In the genomic region with DNA sequence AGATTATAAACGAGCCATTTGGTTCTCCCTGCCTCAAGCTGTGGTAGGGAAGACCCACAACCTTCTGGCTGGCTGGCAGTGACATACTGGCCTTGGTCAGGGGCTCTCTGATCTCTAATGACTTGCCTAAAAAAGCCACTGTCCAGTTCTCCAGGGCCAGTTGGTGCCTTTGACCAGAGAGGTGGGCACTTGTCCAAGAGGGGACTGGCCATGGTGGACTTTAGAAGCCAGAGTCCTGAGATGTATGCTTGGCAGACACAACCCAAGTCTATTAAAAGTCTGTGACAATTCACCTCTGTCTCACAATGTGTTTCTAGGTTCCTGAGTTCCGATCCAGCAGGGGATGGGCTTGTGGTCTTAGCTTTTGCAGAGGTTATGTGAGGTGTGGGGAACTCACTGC, we compare ENCODE assay signal across 26 mouse cellular contexts. TPM values are rescaled to one million over a fixed set of nuclear protein-coding genes. Genes with fewer than 3 reads are reported as not detected.
A peak's percentile ranks its signal among the peaks of the same experiment; 100 is the strongest.
DNase-seq lines count a peak whose midpoint lies in the region; ATAC-seq lines count a peak whose summit lies in the region.
"Had no signal": no experiment of that assay in that cellular context is flagged by ENCODE, and none has a peak within 500 bp of the region (broad histone marks: within the 10 kb centered on the region; RNA-seq: fewer than 3 reads in every experiment).

No protein-coding gene starts in this region.

- peaks cover 22% of the 10 kb centered on the region for H3K4me1 ChIP-seq in hindbrain, embryonic 15.5 days (replicated peaks)
- H3K4me1 ChIP-seq in hindbrain, embryonic 11.5 days (replicated peaks; ENCODE audit: control insufficient read depth, insufficient read depth, low read length), result peaks cover 3% of the 10 kb centered on the region; the same call in 1 of the 2 replicates
- peaks cover 32% of the 10 kb centered on the region for H3K4me1 ChIP-seq in liver, embryonic 15.5 days (replicated peaks)
- peaks cover 4% of the 10 kb centered on the region for H3K4me1 ChIP-seq in liver, embryonic 16.5 days (ENCODE audit: control insufficient read depth, low read depth, low read length)

- H3K4me3 ChIP-seq in hindbrain, embryonic 15.5 days, result no peak overlapping the region
- no peak overlapping the region for H3K4me3 ChIP-seq in hindbrain, embryonic 11.5 days (ENCODE audit: low read depth, low read length)
- no peak overlapping the region for H3K4me3 ChIP-seq in liver, embryonic 15.5 days (replicated peaks)
- H3K4me3 ChIP-seq in liver, embryonic 16.5 days (ENCODE audit: low read depth, low read length), result no peak overlapping the region
- H3K4me3 ChIP-seq: forebrain, embryonic 10.5 days; heart, embryonic 15.5 days; limb, embryonic 12.5 days; midbrain, embryonic 13.5 days had no signal

- no peak overlapping the region for H3K9ac ChIP-seq in hindbrain, embryonic 15.5 days
- H3K9ac ChIP-seq in hindbrain, embryonic 11.5 days (ENCODE audit: low read depth, low read length), result no peak overlapping the region
- H3K9ac ChIP-seq in liver, embryonic 15.5 days, result no peak overlapping the region
- no peak overlapping the region; the same call in 1 of the 2 replicates for H3K9ac ChIP-seq in liver, embryonic 16.5 days (ENCODE audit: low read depth, low read length)
- H3K9ac ChIP-seq: heart, embryonic 15.5 days; limb, embryonic 12.5 days; midbrain, embryonic 13.5 days had no signal

- 0 out of 2 replicates have a peak overlapping the region, but pooled peaks have one; percentile 15 for H3K27ac ChIP-seq in hindbrain, embryonic 15.5 days (replicated peaks)
- no peak overlapping the region for H3K27ac ChIP-seq in hindbrain, embryonic 11.5 days (ENCODE audit: low read depth, low read length)
- 0 out of 2 replicates have a peak overlapping the region, but pooled peaks have one; percentile 41 for H3K27ac ChIP-seq in liver, embryonic 15.5 days (replicated peaks)
- H3K27ac ChIP-seq in liver, embryonic 16.5 days (ENCODE audit: low read length), result peak overlapping the region; percentile 84
- H3K27ac ChIP-seq: hindbrain, postnatal 0 days; limb, embryonic 12.5 days; midbrain, embryonic 13.5 days had no signal

- H3K36me3 ChIP-seq in hindbrain, embryonic 15.5 days, result 0 out of 2 replicates have a peak, but pooled peaks cover 4% of the 10 kb centered on the region
- no peaks in the 10 kb centered on the region for H3K36me3 ChIP-seq in hindbrain, embryonic 11.5 days (ENCODE audit: control insufficient read depth, insufficient read depth, low read length)
- peaks cover 5% of the 10 kb centered on the region for H3K36me3 ChIP-seq in liver, embryonic 15.5 days (replicated peaks)
- H3K36me3 ChIP-seq in liver, embryonic 16.5 days (ENCODE audit: control insufficient read depth, insufficient read depth), result no peaks in the 10 kb centered on the region

- WGBS in hindbrain, embryonic 15.5 days, result 69% methylated on average over 2 of the region's 2 CpGs
- WGBS in hindbrain, embryonic 11.5 days, result 77% methylated on average over 2 of the region's 2 CpGs
- WGBS in liver, embryonic 15.5 days (ENCODE audit: insufficient replicate concordance), result 50% methylated on average over 2 of the region's 2 CpGs
- whole genome bisulfite sequencing in liver, embryonic 16.5 days (ENCODE audit: insufficient replicate concordance), result 46% methylated on average over 2 of the region's 2 CpGs

- no peak for ATAC-seq in hindbrain, embryonic 15.5 days (ENCODE audit: low FRiP score, low read depth)
- no peak for ATAC-seq in hindbrain, embryonic 11.5 days (ENCODE audit: low FRiP score)
- no peak for ATAC-seq in liver, embryonic 15.5 days (ENCODE audit: insufficient read depth)
- ATAC-seq in liver, embryonic 16.5 days (ENCODE audit: low read depth), result no peak
- ATAC-seq: activated CD4-positive, CD25-positive, alpha-beta regulatory T cell, adult 4 months; intestine, postnatal 0 days had no signal

- H3K27me3 ChIP-seq in hindbrain, embryonic 15.5 days, result peaks cover 11% of the 10 kb centered on the region
- H3K27me3 ChIP-seq in hindbrain, embryonic 11.5 days (ENCODE audit: control insufficient read depth, insufficient read depth, low read length), result peaks cover 6% of the 10 kb centered on the region
- H3K27me3 ChIP-seq in liver, embryonic 15.5 days, result peaks cover 20% of the 10 kb centered on the region
- peaks cover 9% of the 10 kb centered on the region for H3K27me3 ChIP-seq in liver, embryonic 16.5 days (ENCODE audit: control insufficient read depth, insufficient read depth, low read depth, low read length)
- H3K27me3 ChIP-seq: CH12.LX had no signal

- no peaks in the 10 kb centered on the region for H3K9me3 ChIP-seq in hindbrain, embryonic 15.5 days
- no peaks in the 10 kb centered on the region for H3K9me3 ChIP-seq in hindbrain, embryonic 11.5 days (ENCODE audit: control insufficient read depth, low read length)
- H3K9me3 ChIP-seq in liver, embryonic 15.5 days (replicated peaks), result no peaks in the 10 kb centered on the region
- no peaks in the 10 kb centered on the region for H3K9me3 ChIP-seq in liver, embryonic 16.5 days (replicated peaks; ENCODE audit: control insufficient read depth, low read length)
- H3K9me3 ChIP-seq: forebrain, embryonic 10.5 days; G1E; heart, embryonic 15.5 days; limb, embryonic 12.5 days; megakaryocyte, embryonic 14.5 days; midbrain, embryonic 13.5 days had no signal

- H3K4me2 ChIP-seq in hindbrain, embryonic 15.5 days, result no peak overlapping the region
- H3K4me2 ChIP-seq in hindbrain, embryonic 11.5 days (replicated peaks; ENCODE audit: low read depth, low read length), result no peak overlapping the region
- H3K4me2 ChIP-seq in liver, embryonic 15.5 days, result no peak overlapping the region
- H3K4me2 ChIP-seq in liver, embryonic 16.5 days (ENCODE audit: low read depth, low read length), result no peak overlapping the region
- H3K4me2 ChIP-seq: limb, embryonic 12.5 days; midbrain, embryonic 13.5 days had no signal

- DNase-seq in hindbrain, embryonic 11.5 days (ENCODE audit: low spot score), result no peak
- DNase-seq in liver, result no peak
- DNase-seq in kidney, adult 9 months, result peak; percentile 75
- DNase-seq in T-cell, adult 2 months (ENCODE audit: low spot score), result no peak
- DNase-seq: adrenal gland, postnatal 25 days; B cell, adult 2 months; cerebellum, adult 9-10 months; gastrocnemius, postnatal 25 days; lung, adult 2 months; lung, postnatal 36 days; right cerebral cortex, postnatal 14 days; spleen, adult 18-20 months had no signal

RNA-seq across cellular contexts. Expression of a gene that starts 7.3 kb away (rescaled TPM):
- 0.30 and 0.34 TPM in 2 replicates for polyA plus RNA-seq in hindbrain, embryonic 15.5 days (2015; fragmentation: Nextera tagmentation; extraction: Ambion mirVana)
- polyA plus RNA-seq in hindbrain, embryonic 11.5 days (2014; fragmentation: Nextera tagmentation; extraction: Ambion mirVana), result 0.12 TPM in 1 of 2 replicates, not detected in the other
- polyA plus RNA-seq in liver, embryonic 15.5 days (2015; fragmentation: Nextera tagmentation; extraction: Ambion mirVana), result 0.55 and 0.56 TPM in 2 replicates
- 0.46 and 0.88 TPM in 2 replicates for polyA plus RNA-seq in liver, embryonic 16.5 days (2015; fragmentation: Nextera tagmentation; extraction: Ambion mirVana)
- polyA plus RNA-seq: activated CD4-positive, CD25-positive, alpha-beta regulatory T cell, adult 4 months; G1E; limb, embryonic 12.5 days; midbrain, embryonic 13.5 days; neural tube, embryonic 11.5 days had no signal

RNA-seq across cellular contexts. Expression of a gene that starts 27.4 kb away (rescaled TPM):
- 55.7 and 56.2 TPM in 2 replicates for polyA plus RNA-seq in hindbrain, embryonic 15.5 days (2015; fragmentation: Nextera tagmentation; extraction: Ambion mirVana)
- 36.1 and 51.4 TPM in 2 replicates for polyA plus RNA-seq in hindbrain, embryonic 11.5 days (2014; fragmentation: Nextera tagmentation; extraction: Ambion mirVana)
- polyA plus RNA-seq in liver, embryonic 15.5 days (2015; fragmentation: Nextera tagmentation; extraction: Ambion mirVana), result 44.1 and 53.5 TPM in 2 replicates
- polyA plus RNA-seq in liver, embryonic 16.5 days (2015; fragmentation: Nextera tagmentation; extraction: Ambion mirVana), result 36.4 and 39.4 TPM in 2 replicates

RNA-seq across cellular contexts. Expression of a gene that starts 41.7 kb away (rescaled TPM):
- polyA plus RNA-seq in hindbrain, embryonic 15.5 days (2015; fragmentation: Nextera tagmentation; extraction: Ambion mirVana), result 26.4 and 32.4 TPM in 2 replicates
- polyA plus RNA-seq in hindbrain, embryonic 11.5 days (2014; fragmentation: Nextera tagmentation; extraction: Ambion mirVana), result 13.6 and 15.9 TPM in 2 replicates
- 6.6 and 7.2 TPM in 2 replicates for polyA plus RNA-seq in liver, embryonic 15.5 days (2015; fragmentation: Nextera tagmentation; extraction: Ambion mirVana)
- 6.3 and 6.5 TPM in 2 replicates for polyA plus RNA-seq in liver, embryonic 16.5 days (2015; fragmentation: Nextera tagmentation; extraction: Ambion mirVana)
- polyA plus RNA-seq: activated CD4-positive, CD25-positive, alpha-beta regulatory T cell, adult 4 months had no signal

RNA-seq across cellular contexts. Expression of a gene that starts 50.6 kb away (rescaled TPM):
- 15.6 and 17.8 TPM in 2 replicates for polyA plus RNA-seq in hindbrain, embryonic 15.5 days (2015; fragmentation: Nextera tagmentation; extraction: Ambion mirVana)
- 9.5 and 11.4 TPM in 2 replicates for polyA plus RNA-seq in hindbrain, embryonic 11.5 days (2014; fragmentation: Nextera tagmentation; extraction: Ambion mirVana)
- 5.8 and 6.1 TPM in 2 replicates for polyA plus RNA-seq in liver, embryonic 15.5 days (2015; fragmentation: Nextera tagmentation; extraction: Ambion mirVana)
- polyA plus RNA-seq in liver, embryonic 16.5 days (2015; fragmentation: Nextera tagmentation; extraction: Ambion mirVana), result 5.1 and 5.5 TPM in 2 replicates
